Mouse (Mus musculus): ENCODE measurements around the gene Olfr985. TPM values are rescaled to one million over a fixed set of nuclear protein-coding genes. Genes with fewer than 3 reads are reported as not detected.

The Olfr985 gene
- not detected in 2 replicates for polyA plus RNA-seq (2012; rRNA removed)

DNA sequence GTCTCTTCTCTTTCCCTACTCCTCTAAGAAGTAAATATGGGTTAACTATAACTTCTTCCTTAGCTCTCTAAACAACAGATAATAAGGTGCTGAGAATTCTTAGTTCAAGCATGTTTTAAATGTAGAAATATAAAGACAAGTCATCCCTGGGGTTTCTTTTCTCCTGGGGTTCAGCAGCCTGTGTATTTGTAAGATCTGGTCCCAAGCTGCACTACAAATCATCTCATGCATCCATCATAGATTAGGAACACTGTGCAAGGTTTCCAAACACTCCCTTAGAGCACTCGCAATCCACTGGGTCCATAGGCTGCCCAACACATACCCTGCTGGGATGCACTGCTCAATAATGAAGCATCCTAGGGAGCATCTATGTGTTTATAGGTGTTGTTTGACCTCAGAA lies at the start of gene Olfr985:
Gene Olfr985, minus strand, starts transcription at position 101 of the 400 bp plus-strand sequence.
- no peaks in the 10 kb centered on the region for H3K36me3 ChIP-seq (ENCODE audit: control insufficient read depth, insufficient read depth, low read length)
- no peak within 1 kb of the TSS for H3K27ac ChIP-seq (ENCODE audit: insufficient read depth, low read depth, low read length)
- no peaks in the 10 kb centered on the region for H3K27me3 ChIP-seq (ENCODE audit: control insufficient read depth, insufficient read depth, low read length)
- H3K4me3 ChIP-seq (ENCODE audit: low read depth, low read length), result no peak within 1 kb of the TSS
- TF ChIP-seq CTCF (IDR thresholded peaks at IDR 0.05; ENCODE audit: extremely low read depth, insufficient read length, insufficient replicate concordance, low read depth, low read length) (no peak), POLR2A (IDR thresholded peaks at IDR 0.05; ENCODE audit: low read depth, low read length) (no peak)
- WGBS, result 87% methylated on average over 1 of the region's 1 CpGs
- H3K4me1 ChIP-seq (ENCODE audit: control insufficient read depth, insufficient read depth, insufficient read length, low read length), result no peaks in the 10 kb centered on the region

DNA sequence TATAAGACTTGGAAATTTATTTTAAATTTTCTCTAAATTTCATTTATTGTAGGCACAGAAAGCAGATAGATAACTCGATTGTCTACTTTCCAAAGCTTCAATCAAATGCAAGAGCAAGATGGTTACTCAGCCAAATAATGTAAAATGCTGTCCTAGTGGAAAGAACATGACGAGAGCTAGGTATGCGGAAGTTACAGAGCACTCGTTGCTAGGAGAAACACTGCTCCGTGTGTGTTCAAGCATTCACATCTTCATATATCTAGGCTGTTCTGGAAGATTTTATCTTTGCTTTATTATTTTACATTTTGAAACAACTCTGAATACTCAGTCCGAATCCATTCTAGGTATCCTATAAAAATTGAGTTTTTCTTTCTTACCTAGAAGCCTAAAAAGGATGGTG lies 47.0 kb upstream of the Olfr985 start:
- no peaks in the 10 kb centered on the region for H3K36me3 ChIP-seq (ENCODE audit: control insufficient read depth, insufficient read depth, low read length)
- no peak overlapping the region for H3K4me3 ChIP-seq (ENCODE audit: low read depth, low read length)
- H3K4me1 ChIP-seq (ENCODE audit: control insufficient read depth, insufficient read depth, insufficient read length, low read length), result no peaks in the 10 kb centered on the region
- H3K27me3 ChIP-seq (ENCODE audit: control insufficient read depth, insufficient read depth, low read length), result no peaks in the 10 kb centered on the region
- TF ChIP-seq CTCF (IDR thresholded peaks at IDR 0.05; ENCODE audit: extremely low read depth, insufficient read length, insufficient replicate concordance, low read depth, low read length), result no peak
- no peak overlapping the region for H3K27ac ChIP-seq (ENCODE audit: insufficient read depth, low read depth, low read length)
- WGBS, result 71% methylated on average over 6 of the region's 6 CpGs

DNA sequence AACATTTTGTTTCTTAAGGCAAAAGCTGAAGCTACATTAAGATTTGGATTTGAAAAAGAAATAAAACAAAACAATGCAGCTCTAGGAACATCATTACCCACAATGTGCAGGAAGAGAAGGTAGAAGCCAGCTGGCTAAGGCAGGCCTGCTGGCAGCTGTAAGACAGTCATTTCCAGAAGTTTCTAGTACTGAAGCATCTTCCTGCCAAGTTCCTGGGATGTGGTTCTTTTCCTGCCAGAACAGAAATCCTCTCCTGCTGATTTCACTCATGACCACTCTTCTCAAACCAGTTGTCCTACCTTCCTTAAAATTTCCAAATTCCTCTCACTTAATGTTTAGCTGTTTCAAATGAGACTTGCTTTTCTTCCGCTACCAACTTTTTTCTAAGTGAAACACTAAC lies 36.5 kb upstream of the Olfr985 start:
- WGBS, result 85% methylated on average over 1 of the region's 1 CpGs

DNA sequence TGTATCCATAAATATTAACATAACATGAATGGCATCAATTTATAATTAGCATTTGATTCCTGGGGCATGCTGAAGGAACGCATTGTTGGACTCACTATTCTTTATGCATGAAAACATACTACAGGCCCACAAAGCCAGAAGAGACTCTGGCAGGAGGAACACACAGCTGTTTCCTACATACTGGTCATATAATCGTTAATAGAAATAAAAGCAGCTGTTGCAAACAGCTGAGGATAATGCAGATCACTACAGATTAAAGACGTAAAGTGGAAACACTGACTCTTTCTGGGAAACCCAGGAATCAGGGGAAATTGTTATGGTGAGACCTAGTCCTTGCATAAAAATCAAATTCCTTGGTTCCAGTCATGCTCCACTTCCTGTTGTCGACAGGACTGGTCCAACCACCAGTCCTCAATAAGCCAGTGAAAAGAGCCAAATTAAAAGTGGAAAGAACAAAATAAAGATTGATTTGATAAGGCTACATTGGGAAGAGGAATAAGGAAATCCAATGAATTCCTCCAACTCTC lies 25.2 kb upstream of the Olfr985 start:
- Histone ChIP-seq H3K27ac (ENCODE audit: insufficient read depth, low read depth, low read length) (no peak overlapping the region), H3K4me3 (ENCODE audit: low read depth, low read length) (no peak overlapping the region), H3K36me3 (ENCODE audit: control insufficient read depth, insufficient read depth, low read length) (no peaks in the 10 kb centered on the region), H3K27me3 (ENCODE audit: control insufficient read depth, insufficient read depth, low read length) (no peaks in the 10 kb centered on the region), H3K4me1 (ENCODE audit: control insufficient read depth, insufficient read depth, insufficient read length, low read length) (no peaks in the 10 kb centered on the region)
- no peak for TF ChIP-seq POLR2A (IDR thresholded peaks at IDR 0.05; ENCODE audit: low read depth, low read length)
- no peak for TF ChIP-seq CTCF (IDR thresholded peaks at IDR 0.05; ENCODE audit: extremely low read depth, insufficient read length, insufficient replicate concordance, low read depth, low read length)
- 73% methylated on average over 4 of the region's 4 CpGs for WGBS

More for the DNA sequence above, 36.5 kb upstream of the Olfr985 start:
- no peaks in the 10 kb centered on the region for H3K27me3 ChIP-seq (ENCODE audit: control insufficient read depth, insufficient read depth, low read length)
- no peaks in the 10 kb centered on the region for H3K36me3 ChIP-seq (ENCODE audit: control insufficient read depth, insufficient read depth, low read length)
- no peaks in the 10 kb centered on the region for H3K4me1 ChIP-seq (ENCODE audit: control insufficient read depth, insufficient read depth, insufficient read length, low read length)
- no peak overlapping the region for H3K4me3 ChIP-seq (ENCODE audit: low read depth, low read length)
- TF ChIP-seq CTCF (IDR thresholded peaks at IDR 0.05; ENCODE audit: extremely low read depth, insufficient read length, insufficient replicate concordance, low read depth, low read length) (no peak), POLR2A (IDR thresholded peaks at IDR 0.05; ENCODE audit: low read depth, low read length) (no peak)
- no peak overlapping the region for H3K27ac ChIP-seq (ENCODE audit: insufficient read depth, low read depth, low read length)

GRCm38 (mm10) chr9:40141544-40141943 lies 11.6 kb upstream of the Olfr985 start:
- no peak overlapping the region for H3K27ac ChIP-seq (ENCODE audit: insufficient read depth, low read depth, low read length)
- no peaks in the 10 kb centered on the region for H3K4me1 ChIP-seq (ENCODE audit: control insufficient read depth, insufficient read depth, insufficient read length, low read length)
- H3K4me3 ChIP-seq (ENCODE audit: low read depth, low read length), result no peak overlapping the region
- H3K27me3 ChIP-seq (ENCODE audit: control insufficient read depth, insufficient read depth, low read length), result no peaks in the 10 kb centered on the region
- 60% methylated on average over 1 of the region's 1 CpGs for WGBS
- TF ChIP-seq POLR2A (IDR thresholded peaks at IDR 0.05; ENCODE audit: low read depth, low read length) (no peak), CTCF (IDR thresholded peaks at IDR 0.05; ENCODE audit: extremely low read depth, insufficient read length, insufficient replicate concordance, low read depth, low read length) (no peak)
- no peaks in the 10 kb centered on the region for H3K36me3 ChIP-seq (ENCODE audit: control insufficient read depth, insufficient read depth, low read length)

DNA sequence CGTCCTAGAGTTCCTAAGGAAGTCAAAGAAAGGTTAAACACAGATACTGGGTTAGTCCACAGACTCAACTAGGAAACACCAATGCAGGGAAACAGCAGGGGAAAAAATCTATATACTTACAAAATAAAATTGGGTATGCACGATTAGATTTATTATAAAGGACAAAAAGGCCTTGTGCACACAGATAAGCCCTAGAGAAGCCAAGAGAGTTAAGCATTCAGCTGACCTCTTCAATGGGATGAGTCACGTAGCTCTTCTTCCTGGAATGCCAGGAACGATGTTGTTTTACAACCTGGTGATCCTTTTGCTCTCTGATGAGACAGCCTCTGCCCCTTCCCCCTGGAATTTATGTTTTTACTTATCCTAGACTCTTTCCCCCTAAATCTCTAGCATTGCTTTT lies 9.5 kb upstream of the Olfr985 start:
- no peak for TF ChIP-seq CTCF (IDR thresholded peaks at IDR 0.05; ENCODE audit: extremely low read depth, insufficient read length, insufficient replicate concordance, low read depth, low read length)
- TF ChIP-seq POLR2A (IDR thresholded peaks at IDR 0.05; ENCODE audit: low read depth, low read length), result no peak
- H3K36me3 ChIP-seq (ENCODE audit: control insufficient read depth, insufficient read depth, low read length), result no peaks in the 10 kb centered on the region
- H3K27ac ChIP-seq (ENCODE audit: insufficient read depth, low read depth, low read length), result no peak overlapping the region
- no peaks in the 10 kb centered on the region for H3K27me3 ChIP-seq (ENCODE audit: control insufficient read depth, insufficient read depth, low read length)
- H3K4me1 ChIP-seq (ENCODE audit: control insufficient read depth, insufficient read depth, insufficient read length, low read length), result no peaks in the 10 kb centered on the region
- 33% methylated on average over 4 of the region's 4 CpGs for WGBS
- no peak overlapping the region for H3K4me3 ChIP-seq (ENCODE audit: low read depth, low read length)

DNA sequence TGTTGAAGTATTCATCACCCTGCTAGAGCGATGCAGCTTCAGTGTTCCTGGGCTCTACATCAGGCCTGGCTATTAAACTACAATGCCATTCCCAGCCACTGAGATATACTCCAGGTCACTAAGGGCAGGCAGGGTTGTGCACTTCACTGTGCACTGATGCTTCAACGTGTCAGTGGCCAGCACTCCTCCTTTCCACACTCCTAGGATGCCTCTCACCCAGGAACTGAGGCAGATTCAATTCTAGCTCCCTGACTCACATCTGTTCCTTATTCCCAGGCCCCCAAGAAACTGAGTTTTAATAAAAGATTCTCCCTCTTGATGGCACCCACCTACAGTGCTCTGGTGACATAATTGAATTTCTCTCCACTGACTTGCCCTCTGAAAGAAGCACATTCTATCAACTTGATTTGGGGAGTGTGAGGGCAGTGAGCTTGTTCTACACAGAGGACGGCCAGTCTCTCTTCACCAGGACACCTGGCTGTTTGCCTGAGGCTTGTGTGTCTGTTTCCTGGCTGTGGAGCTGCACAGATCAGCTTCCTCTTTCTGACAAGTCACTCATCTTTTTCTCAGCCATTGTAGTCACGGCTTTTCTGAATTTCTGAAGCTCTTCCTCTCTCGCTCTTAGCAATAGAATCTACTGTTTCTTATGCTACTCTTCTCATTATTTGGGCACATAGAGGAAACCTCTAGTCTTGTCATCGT lies 7.2 kb upstream of the Olfr985 start:
- Histone ChIP-seq H3K4me1 (ENCODE audit: control insufficient read depth, insufficient read depth, insufficient read length, low read length) (no peaks in the 10 kb centered on the region), H3K27ac (ENCODE audit: insufficient read depth, low read depth, low read length) (no peak overlapping the region), H3K4me3 (ENCODE audit: low read depth, low read length) (no peak overlapping the region), H3K36me3 (ENCODE audit: control insufficient read depth, insufficient read depth, low read length) (no peaks in the 10 kb centered on the region), H3K27me3 (ENCODE audit: control insufficient read depth, insufficient read depth, low read length) (no peaks in the 10 kb centered on the region)
- 73% methylated on average over 6 of the region's 6 CpGs for WGBS
- TF ChIP-seq POLR2A (IDR thresholded peaks at IDR 0.05; ENCODE audit: low read depth, low read length) (no peak), CTCF (IDR thresholded peaks at IDR 0.05; ENCODE audit: extremely low read depth, insufficient read length, insufficient replicate concordance, low read depth, low read length) (no peak)
